Mouse (Mus musculus) naive thymus-derived CD4-positive, alpha-beta T cell, adult 5 months (primary cell): ENCODE measurements around the gene Angptl2. TPM values are rescaled to one million over a fixed set of nuclear protein-coding genes. Genes with fewer than 3 reads are reported as not detected.

ENCODE experiments used
- polyA plus RNA-seq: library from polyadenylated mRNA; unstranded; fragments of 100-300 nt; shearing (Covaris generic); gene quantifications from one replicate; pipeline ENCODE4 v1.2.1, GENCODE M21; 2017

Gene Angptl2
- 0.47 TPM for polyA plus RNA-seq

DNA sequence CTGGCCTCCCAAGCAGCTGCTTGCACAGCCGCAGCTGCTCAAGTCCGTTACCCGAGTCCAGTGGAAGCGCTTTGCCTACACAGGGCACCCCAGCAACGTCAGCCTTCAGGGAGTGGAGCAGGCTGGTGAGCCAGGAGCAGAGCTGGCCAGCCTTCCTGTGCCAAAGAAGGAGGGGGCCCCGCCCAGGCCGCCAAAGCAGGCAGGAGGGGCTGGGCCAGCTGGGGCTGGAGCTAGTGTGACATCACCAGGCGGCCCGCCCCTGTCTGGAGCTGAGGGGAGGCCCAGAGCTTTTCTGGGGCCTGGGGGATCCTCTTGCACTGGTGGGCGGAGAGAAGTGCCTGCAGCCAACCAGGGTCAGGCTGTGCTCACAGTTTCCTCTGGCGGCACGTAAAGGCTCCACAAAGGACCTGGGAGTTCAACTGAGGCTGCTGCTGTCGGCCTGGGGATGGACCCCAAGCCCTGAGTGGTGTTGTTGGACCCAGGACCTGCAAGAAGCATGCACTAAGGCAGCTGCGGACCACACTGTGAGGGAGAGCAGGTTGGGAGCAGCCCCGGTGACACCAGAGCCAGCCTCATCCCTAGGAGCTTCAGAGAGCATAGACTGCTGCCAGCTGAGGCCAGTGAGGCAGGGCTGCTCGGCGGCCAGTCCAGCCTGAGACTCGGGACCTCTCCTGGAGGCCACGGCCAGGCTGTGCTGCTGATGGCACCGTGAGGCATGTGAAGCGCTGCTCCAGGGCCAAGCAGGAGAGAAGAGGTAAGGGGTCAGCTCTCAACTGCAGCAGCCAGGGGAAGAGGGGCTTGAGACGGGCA, at the start of gene Angptl2:
TSS of gene Angptl2 (plus strand) at position 370 of the 810 bp plus-strand sequence.

Other genes starting within 250 kb of the Angptl2 start
- gene Slc2a8, start 234.0 kb upstream of the Angptl2 start, polyA plus RNA-seq = 9.6 TPM
- gene Garnl3, start 84.4 kb upstream of the Angptl2 start, polyA plus RNA-seq = 1.0 TPM
- 8.9 TPM for gene Ralgps1, start 155.4 kb downstream of the Angptl2 start, polyA plus RNA-seq
- 3.9 TPM for gene Zbtb34, start 215.3 kb downstream of the Angptl2 start, polyA plus RNA-seq